Mouse (Mus musculus): Measurements from ENCODE around the gene March10. TPM values are rescaled to one million over a fixed set of nuclear protein-coding genes. Genes with fewer than 3 reads are reported as not detected.

March10 gene
- polyA plus RNA-seq, 1 experiment from 2014 or later: not detected

- WGBS: 77% methylated on average over 4 of the region's 4 CpGs
- no peak overlapping the region for H3K27ac ChIP-seq (replicated peaks)
- no peak overlapping the region for H3K4me3 ChIP-seq (ENCODE audit: low read depth, low read length)
- ATAC-seq (ENCODE audit: low FRiP score, low TSS enrichment) (no peak), DNase-seq (ENCODE audit: low spot score) (no peak)
- TF ChIP-seq EP300 (optimal IDR thresholded peaks at IDR 0.05): no peak
- no peak for TF ChIP-seq CTCF (IDR thresholded peaks at IDR 0.05; ENCODE audit: low read depth)
- H3K4me1 ChIP-seq (replicated peaks; ENCODE audit: control insufficient read depth, insufficient read depth): 0 out of 2 replicates have a peak, but pooled peaks cover 5% of the 10 kb centered on the region
- no peaks in the 10 kb centered on the region for H3K36me3 ChIP-seq (ENCODE audit: control insufficient read depth, insufficient read depth, low read length)
- no peaks in the 10 kb centered on the region for H3K9me3 ChIP-seq (ENCODE audit: control insufficient read depth, low read length)
- no peak overlapping the region for H3K4me2 ChIP-seq (replicated peaks; ENCODE audit: low read depth)
- no peaks in the 10 kb centered on the region for H3K27me3 ChIP-seq (ENCODE audit: control insufficient read depth, insufficient read depth, low read length)
- H3K9ac ChIP-seq (ENCODE audit: low read length): no peak overlapping the region
These were observed 102.6 kb downstream of the March10 start for GRCm38 (mm10) chr11:105353891-105354280.

- Histone ChIP-seq H3K36me3 (ENCODE audit: control insufficient read depth, insufficient read depth, low read length) (no peaks in the 10 kb centered on the region), H3K9me3 (ENCODE audit: control insufficient read depth, low read length) (no peaks in the 10 kb centered on the region), H3K4me3 (ENCODE audit: low read depth, low read length) (no peak overlapping the region), H3K9ac (ENCODE audit: low read length) (0 out of 2 replicates have a peak overlapping the region, but pooled peaks have one; percentile 1), H3K4me2 (replicated peaks; ENCODE audit: low read depth) (0 out of 2 replicates have a peak overlapping the region, but pooled peaks have one; percentile 17), H3K27ac (replicated peaks) (peak overlapping the region; percentile 71), H3K27me3 (ENCODE audit: control insufficient read depth, insufficient read depth, low read length) (no peaks in the 10 kb centered on the region), H3K4me1 (replicated peaks; ENCODE audit: control insufficient read depth, insufficient read depth) (0 out of 2 replicates have a peak, but pooled peaks cover 5% of the 10 kb centered on the region)
- WGBS: 28% methylated on average over 9 of the region's 9 CpGs
- ATAC-seq (ENCODE audit: low FRiP score, low TSS enrichment) (peak; percentile 42; the same call in 1 of the 2 replicates), DNase-seq (ENCODE audit: low spot score) (no peak)
- no peak for TF ChIP-seq CTCF (IDR thresholded peaks at IDR 0.05; ENCODE audit: low read depth)
- no peak for TF ChIP-seq EP300 (optimal IDR thresholded peaks at IDR 0.05)
These were observed 103.3 kb downstream of the March10 start for GRCm38 (mm10) chr11:105352954-105353890.

GRCm38 (mm10) chr11:105352152-105352551 is 104.4 kb downstream of the March10 start:
- Histone ChIP-seq H3K4me3 (ENCODE audit: low read depth, low read length) (no peak overlapping the region), H3K36me3 (ENCODE audit: control insufficient read depth, insufficient read depth, low read length) (no peaks in the 10 kb centered on the region), H3K4me1 (replicated peaks; ENCODE audit: control insufficient read depth, insufficient read depth) (0 out of 2 replicates have a peak, but pooled peaks cover 5% of the 10 kb centered on the region), H3K27ac (replicated peaks) (no peak overlapping the region), H3K9ac (ENCODE audit: low read length) (no peak overlapping the region), H3K9me3 (ENCODE audit: control insufficient read depth, low read length) (no peaks in the 10 kb centered on the region), H3K4me2 (replicated peaks; ENCODE audit: low read depth) (no peak overlapping the region), H3K27me3 (ENCODE audit: control insufficient read depth, insufficient read depth, low read length) (no peaks in the 10 kb centered on the region)
- TF ChIP-seq EP300 (optimal IDR thresholded peaks at IDR 0.05) (no peak), CTCF (IDR thresholded peaks at IDR 0.05; ENCODE audit: low read depth) (no peak)
- 59% methylated on average over 8 of the region's 8 CpGs for WGBS
- no peak for ATAC-seq (ENCODE audit: low FRiP score, low TSS enrichment)
- peak; percentile 45 for DNase-seq (ENCODE audit: low spot score)

- H3K27ac ChIP-seq (replicated peaks): no peak overlapping the region
- H3K9ac ChIP-seq (ENCODE audit: low read length): no peak overlapping the region
- no peaks in the 10 kb centered on the region for H3K36me3 ChIP-seq (ENCODE audit: control insufficient read depth, insufficient read depth, low read length)
- 93% methylated on average over 7 of the region's 7 CpGs for WGBS
- H3K4me1 ChIP-seq (replicated peaks; ENCODE audit: control insufficient read depth, insufficient read depth): 0 out of 2 replicates have a peak, but pooled peaks cover 5% of the 10 kb centered on the region
- no peak for TF ChIP-seq EP300 (optimal IDR thresholded peaks at IDR 0.05)
- TF ChIP-seq CTCF (IDR thresholded peaks at IDR 0.05; ENCODE audit: low read depth): no peak
- no peaks in the 10 kb centered on the region for H3K9me3 ChIP-seq (ENCODE audit: control insufficient read depth, low read length)
- no peaks in the 10 kb centered on the region for H3K27me3 ChIP-seq (ENCODE audit: control insufficient read depth, insufficient read depth, low read length)
- H3K4me2 ChIP-seq (replicated peaks; ENCODE audit: low read depth): no peak overlapping the region
- ATAC-seq (ENCODE audit: low FRiP score, low TSS enrichment) (no peak), DNase-seq (ENCODE audit: low spot score) (no peak)
- no peak overlapping the region for H3K4me3 ChIP-seq (ENCODE audit: low read depth, low read length)
These were observed 105.9 kb downstream of the March10 start for GRCm38 (mm10) chr11:105350643-105351042.

- H3K9ac ChIP-seq (ENCODE audit: low read length): no peak overlapping the region
- H3K27me3 ChIP-seq (ENCODE audit: control insufficient read depth, insufficient read depth, low read length): no peaks in the 10 kb centered on the region
- H3K9me3 ChIP-seq (ENCODE audit: control insufficient read depth, low read length): no peaks in the 10 kb centered on the region
- WGBS: 80% methylated on average over 19 of the region's 19 CpGs
- H3K27ac ChIP-seq (replicated peaks): no peak overlapping the region
- ATAC-seq (ENCODE audit: low FRiP score, low TSS enrichment) (no peak), DNase-seq (ENCODE audit: low spot score) (no peak)
- H3K4me2 ChIP-seq (replicated peaks; ENCODE audit: low read depth): no peak overlapping the region
- TF ChIP-seq EP300 (optimal IDR thresholded peaks at IDR 0.05) (no peak), CTCF (IDR thresholded peaks at IDR 0.05; ENCODE audit: low read depth) (no peak)
- no peaks in the 10 kb centered on the region for H3K36me3 ChIP-seq (ENCODE audit: control insufficient read depth, insufficient read depth, low read length)
- no peak overlapping the region for H3K4me3 ChIP-seq (ENCODE audit: low read depth, low read length)
- 0 out of 2 replicates have a peak, but pooled peaks cover 5% of the 10 kb centered on the region for H3K4me1 ChIP-seq (replicated peaks; ENCODE audit: control insufficient read depth, insufficient read depth)
These were observed 106.7 kb downstream of the March10 start for GRCm38 (mm10) chr11:105349780-105350324.

Measured in stomach, postnatal 0 days (tissue).